Mouse (Mus musculus): ENCODE measurements around the gene Aldh1l1.

GRCm38 (mm10) chr6:90494566-90494965, 8.3 kb downstream of the Aldh1l1 start:
- no peak for TF ChIP-seq CTCF (IDR thresholded peaks at IDR 0.05 in 2 of 3, conservative IDR thresholded peaks at IDR 0.05 in 1 of 3; ENCODE audit: control insufficient read depth in 1 of 3, insufficient read depth in 1 of 3, low read depth in 2 of 3, low read length in 3 of 3, poor library complexity in 1 of 3, severe bottlenecking in 1 of 3)
- TF ChIP-seq KAT2A (conservative IDR thresholded peaks at IDR 0.05; ENCODE audit: low read depth, low read length): no peak
- no peak for TF ChIP-seq POLR2A (IDR thresholded peaks at IDR 0.05; ENCODE audit: control insufficient read depth in 1 of 2, insufficient read depth in 1 of 2, low read depth in 1 of 2, low read length in 2 of 2, poor library complexity in 1 of 2)
- no peak for TF ChIP-seq USF1 (IDR thresholded peaks at IDR 0.05; ENCODE audit: low read depth, low read length)
